Mouse (Mus musculus) retina, postnatal 1 day (tissue): ENCODE measurements around the gene Ndrg2.
A peak's percentile ranks its signal among the peaks of the same experiment; 100 is the strongest.
"Not testable (repeated sequence)": the region's sequence is repeated elsewhere in the genome, so short reads cannot be mapped to it uniquely, and the experiment has no call there.

ENCODE experiments used
- DNase-seq: peaks from one replicate; pipeline ENCODE4 v3.0.0-alpha.2; 2012

Gene Ndrg2

DNA sequence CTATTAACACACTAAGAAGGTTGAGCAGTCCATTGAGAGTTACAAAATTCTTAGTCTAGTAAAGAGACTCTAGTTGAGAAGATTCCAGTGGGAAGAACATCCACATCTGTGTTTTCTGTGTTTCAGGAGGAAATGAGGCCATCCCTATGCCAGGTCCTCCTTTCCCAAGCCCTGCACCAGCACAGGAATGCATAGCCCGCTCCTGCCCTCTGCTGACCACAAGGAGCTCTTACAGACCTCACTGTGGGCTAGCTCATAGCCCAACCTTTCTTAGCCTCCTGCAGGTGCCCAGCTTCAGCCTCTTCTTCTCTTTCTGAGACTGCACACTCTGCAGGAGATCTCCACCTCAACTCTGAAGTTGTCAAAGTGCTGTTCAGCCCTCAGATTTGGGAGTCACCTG, 50.4 kb downstream of the Ndrg2 start:
- DNase-seq, result peak; percentile 46

DNA sequence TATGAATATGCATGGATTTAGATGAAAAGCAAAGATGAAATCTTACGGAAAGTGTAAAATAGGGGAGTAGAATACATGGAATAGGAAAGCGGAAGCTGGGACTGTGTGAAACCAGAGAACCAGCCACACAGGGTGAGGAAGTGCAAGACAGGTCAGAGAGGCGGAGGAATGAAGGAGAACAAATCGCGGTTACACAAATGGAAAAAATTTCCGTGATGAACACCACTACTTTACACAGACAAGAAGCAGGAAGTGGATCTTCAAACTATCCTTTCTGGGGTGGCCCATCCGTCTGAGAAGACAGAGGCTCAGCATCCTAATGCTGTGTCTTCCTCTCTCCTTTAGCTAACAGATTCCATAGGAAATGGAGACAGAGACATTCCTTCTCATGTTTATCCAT, 58.7 kb downstream of the Ndrg2 start:
- DNase-seq, result not testable (repeated sequence)
